Mouse (Mus musculus) hindbrain, embryonic 15.5 days (tissue): ENCODE results near the gene Zbtb42. TPM values are rescaled to one million over a fixed set of nuclear protein-coding genes. Genes with fewer than 3 reads are reported as not detected.

Experiments used
- ATAC-seq: fragments of 200-750 bp; cut with Nextera tagmentation; 2 replicates; pipeline ENCODE4 v1.8.0; 2017; ENCODE audit warnings: low read depth, moderate number of reproducible peaks, moderate TSS enrichment; ENCODE audit not compliant: low FRiP score
- H3K27ac ChIP-seq: fragments of 300-500 bp; sonication (generic); replicated peaks from 2 replicates; pipeline ENCODE4 v1.5.1; 2015; ENCODE audit warnings: mild to moderate bottlenecking, inconsistent platforms
- H3K27me3 ChIP-seq: fragments of 300-500 bp; sonication (generic); 2 replicates; pipeline ENCODE4 v1.6.1; 2015; ENCODE audit warnings: control low read depth, inconsistent platforms
- H3K36me3 ChIP-seq: fragments of 300-500 bp; sonication (generic); 2 replicates; pipeline ENCODE4 v1.6.1; 2015; ENCODE audit warnings: control low read depth, inconsistent platforms
- H3K4me1 ChIP-seq: fragments of 300-500 bp; sonication (generic); replicated peaks from 2 replicates; pipeline ENCODE4 v1.6.1; 2015; ENCODE audit warnings: control low read depth, inconsistent platforms
- H3K4me2 ChIP-seq: fragments of 300-500 bp; sonication (generic); 2 replicates; pipeline ENCODE4 v1.6.1; 2015; ENCODE audit warnings: moderate library complexity, mild to moderate bottlenecking, inconsistent platforms
- H3K4me3 ChIP-seq: fragments of 300-500 bp; sonication (generic); 2 replicates; pipeline ENCODE4 v1.5.1; 2015; ENCODE audit warnings: mild to moderate bottlenecking, inconsistent platforms
- H3K9ac ChIP-seq: fragments of 300-500 bp; sonication (generic); 2 replicates; pipeline ENCODE4 v1.6.1; 2015; ENCODE audit warnings: inconsistent platforms
- H3K9me3 ChIP-seq: fragments of 300-500 bp; sonication (generic); 2 replicates; pipeline ENCODE4 v1.6.1; 2016; ENCODE audit warnings: control low read depth, inconsistent platforms
- WGBS: fragments of 180-500 bp; shearing (Covaris S2); methylation state at CpG from one replicate; pipeline ENCODE4 v1.1.7; 2015; 5-methylcytosine and 5-hydroxymethylcytosine counted together
- polyA plus RNA-seq: library from polyadenylated mRNA; unstranded; fragments of >200 nt; fragmentation: Nextera tagmentation; extraction: Ambion mirVana; gene quantifications from 2 replicates; pipeline ENCODE4 v1.2.1, GENCODE M21; 2015

The Zbtb42 gene
- polyA plus RNA-seq, 1 experiment from 2014 or later: 4.2 TPM

- H3K27me3 ChIP-seq: no peaks in the 10 kb centered on the region
- H3K4me1 ChIP-seq: peaks cover 80% of the 10 kb centered on the region
- no peak overlapping the region for H3K9ac ChIP-seq
- peak overlapping the region; percentile 33 for H3K4me2 ChIP-seq
- H3K4me3 ChIP-seq: no peak overlapping the region
- peaks cover 17% of the 10 kb centered on the region for H3K36me3 ChIP-seq
- ATAC-seq: no peak
- no peaks in the 10 kb centered on the region for H3K9me3 ChIP-seq
- 54% methylated on average over 11 of the region's 11 CpGs for WGBS
- peak overlapping the region; percentile 80 for H3K27ac ChIP-seq
These were observed 15.3 kb upstream of the Zbtb42 start for GRCm38 (mm10) chr12:112663303-112663702.

- peak overlapping the region; percentile 33 for H3K4me2 ChIP-seq
- peaks cover 84% of the 10 kb centered on the region for H3K4me1 ChIP-seq
- H3K9me3 ChIP-seq: no peaks in the 10 kb centered on the region
- H3K27ac ChIP-seq: peak overlapping the region; percentile 80
- 33% methylated on average over 12 of the region's 12 CpGs for WGBS
- peaks cover 17% of the 10 kb centered on the region for H3K36me3 ChIP-seq
- 0 out of 2 replicates have a peak overlapping the region, but pooled peaks have one; percentile 0 for H3K9ac ChIP-seq
- H3K27me3 ChIP-seq: no peaks in the 10 kb centered on the region
- peak; percentile 6; the same call in 1 of the 2 replicates for ATAC-seq
- no peak overlapping the region for H3K4me3 ChIP-seq
These were observed 14.9 kb upstream of the Zbtb42 start for GRCm38 (mm10) chr12:112663716-112664115.

GRCm38 (mm10) chr12:112664124-112664523, 14.5 kb upstream of the Zbtb42 start:
- peaks cover 87% of the 10 kb centered on the region for H3K4me1 ChIP-seq
- H3K27me3 ChIP-seq: no peaks in the 10 kb centered on the region
- H3K4me3 ChIP-seq: no peak overlapping the region
- H3K4me2 ChIP-seq: peak overlapping the region; percentile 33
- peaks cover 17% of the 10 kb centered on the region for H3K36me3 ChIP-seq
- 13% methylated on average over 2 of the region's 2 CpGs for WGBS
- H3K9me3 ChIP-seq: no peaks in the 10 kb centered on the region
- peak; percentile 21 for ATAC-seq
- 0 out of 2 replicates have a peak overlapping the region, but pooled peaks have one; percentile 0 for H3K9ac ChIP-seq
- peak overlapping the region; percentile 80 for H3K27ac ChIP-seq

GRCm38 (mm10) chr12:112664656-112665055, 14.0 kb upstream of the Zbtb42 start:
- WGBS: 35% methylated on average over 5 of the region's 5 CpGs
- H3K9me3 ChIP-seq: no peaks in the 10 kb centered on the region
- no peak overlapping the region for H3K4me2 ChIP-seq
- peak overlapping the region; percentile 80 for H3K27ac ChIP-seq
- no peak for ATAC-seq
- H3K4me3 ChIP-seq: no peak overlapping the region
- no peaks in the 10 kb centered on the region for H3K27me3 ChIP-seq
- peaks cover 17% of the 10 kb centered on the region for H3K36me3 ChIP-seq
- peak overlapping the region; percentile 24; the same call in 1 of the 2 replicates for H3K9ac ChIP-seq
- peaks cover 90% of the 10 kb centered on the region for H3K4me1 ChIP-seq

GRCm38 (mm10) chr12:112665445-112665844, 13.2 kb upstream of the Zbtb42 start:
- 13% methylated on average over 18 of the region's 18 CpGs for WGBS
- Histone ChIP-seq H3K9me3 (no peaks in the 10 kb centered on the region), H3K4me3 (no peak overlapping the region), H3K27ac (peak overlapping the region; percentile 80), H3K36me3 (peaks cover 17% of the 10 kb centered on the region), H3K4me1 (peaks cover 87% of the 10 kb centered on the region), H3K9ac (0 out of 2 replicates have a peak overlapping the region, but pooled peaks have one; percentile 24), H3K27me3 (no peaks in the 10 kb centered on the region), H3K4me2 (peak overlapping the region; percentile 25; the same call in 1 of the 2 replicates)
- ATAC-seq: peak; percentile 13; the same call in 1 of the 2 replicates

GRCm38 (mm10) chr12:112665881-112666544, 12.6 kb upstream of the Zbtb42 start:
- WGBS: 74% methylated on average over 9 of the region's 9 CpGs
- H3K27ac ChIP-seq: peak overlapping the region; percentile 80
- no peak for ATAC-seq
- no peak overlapping the region for H3K9ac ChIP-seq
- H3K4me1 ChIP-seq: peaks cover 86% of the 10 kb centered on the region
- H3K4me2 ChIP-seq: peak overlapping the region; percentile 25; the same call in 1 of the 2 replicates
- no peaks in the 10 kb centered on the region for H3K9me3 ChIP-seq
- peaks cover 17% of the 10 kb centered on the region for H3K36me3 ChIP-seq
- no peak overlapping the region for H3K4me3 ChIP-seq
- no peaks in the 10 kb centered on the region for H3K27me3 ChIP-seq

GRCm38 (mm10) chr12:112667619-112668297, 10.9 kb upstream of the Zbtb42 start:
- peaks cover 87% of the 10 kb centered on the region for H3K4me1 ChIP-seq
- H3K9ac ChIP-seq: no peak overlapping the region
- H3K4me3 ChIP-seq: no peak overlapping the region
- ATAC-seq: no peak
- H3K27me3 ChIP-seq: no peaks in the 10 kb centered on the region
- H3K36me3 ChIP-seq: peaks cover 17% of the 10 kb centered on the region
- H3K9me3 ChIP-seq: no peaks in the 10 kb centered on the region
- H3K27ac ChIP-seq: no peak overlapping the region; the same call in 1 of the 2 replicates
- H3K4me2 ChIP-seq: no peak overlapping the region
- 78% methylated on average over 10 of the region's 10 CpGs for whole genome bisulfite sequencing

GRCm38 (mm10) chr12:112670718-112671393, 7.8 kb upstream of the Zbtb42 start:
- WGBS: 43% methylated on average over 9 of the region's 9 CpGs
- H3K9me3 ChIP-seq: no peaks in the 10 kb centered on the region
- peak overlapping the region; percentile 90; the same call in 1 of the 2 replicates for H3K4me2 ChIP-seq
- no peak for ATAC-seq
- peaks cover 76% of the 10 kb centered on the region for H3K4me1 ChIP-seq
- no peaks in the 10 kb centered on the region for H3K27me3 ChIP-seq
- peaks cover 17% of the 10 kb centered on the region for H3K36me3 ChIP-seq
- H3K4me3 ChIP-seq: no peak overlapping the region
- H3K9ac ChIP-seq: no peak overlapping the region
- H3K27ac ChIP-seq: no peak overlapping the region

- Histone ChIP-seq H3K9ac (peak overlapping the region; percentile 96; the same call in 1 of the 2 replicates), H3K27ac (no peak overlapping the region)
- WGBS: 81% methylated on average over 7 of the region's 7 CpGs
These were observed 6.7 kb upstream of the Zbtb42 start for GRCm38 (mm10) chr12:112671891-112672290.

GRCm38 (mm10) chr12:112672744-112673575, 5.7 kb upstream of the Zbtb42 start:
- H3K9ac ChIP-seq: peak overlapping the region; percentile 96
- H3K36me3 ChIP-seq: peaks cover 15% of the 10 kb centered on the region
- no peaks in the 10 kb centered on the region for H3K9me3 ChIP-seq
- ATAC-seq: peak; percentile 24; the same call in 1 of the 2 replicates
- H3K4me2 ChIP-seq: peak overlapping the region; percentile 90
- WGBS: 1% methylated on average over 21 of the region's 21 CpGs
- peaks cover 61% of the 10 kb centered on the region for H3K4me1 ChIP-seq
- peak overlapping the region; percentile 92 for H3K4me3 ChIP-seq
- peak overlapping the region; percentile 91 for H3K27ac ChIP-seq
- peaks cover 6% of the 10 kb centered on the region for H3K27me3 ChIP-seq

More at GRCm38 (mm10) chr12:112671891-112672290, 6.7 kb upstream of the Zbtb42 start:
- Histone ChIP-seq H3K4me2 (peak overlapping the region; percentile 90), H3K27me3 (no peaks in the 10 kb centered on the region), H3K4me1 (peaks cover 65% of the 10 kb centered on the region), H3K36me3 (peaks cover 17% of the 10 kb centered on the region), H3K9me3 (no peaks in the 10 kb centered on the region), H3K4me3 (peak overlapping the region; percentile 92)
- ATAC-seq: no peak

- under 1% methylated on average over 64 of the region's 68 CpGs for WGBS
- H3K36me3 ChIP-seq: peaks cover 9% of the 10 kb centered on the region; the same call in 1 of the 2 replicates
- peak overlapping the region; percentile 91 for H3K27ac ChIP-seq
- H3K4me1 ChIP-seq: peaks cover 61% of the 10 kb centered on the region
- no peaks in the 10 kb centered on the region for H3K9me3 ChIP-seq
- peak overlapping the region; percentile 90 for H3K4me2 ChIP-seq
- ATAC-seq: peak; percentile 1; the same call in 1 of the 2 replicates
- H3K9ac ChIP-seq: peak overlapping the region; percentile 96
- H3K4me3 ChIP-seq: peak overlapping the region; percentile 92
- peaks cover 13% of the 10 kb centered on the region for H3K27me3 ChIP-seq
These were observed 5.0 kb upstream of the Zbtb42 start for GRCm38 (mm10) chr12:112673576-112674091.
